Mouse (Mus musculus): Measurements from ENCODE around the gene Kansl3.
A peak's percentile ranks its signal among the peaks of the same experiment; 100 is the strongest.

Gene Kansl3

DNA sequence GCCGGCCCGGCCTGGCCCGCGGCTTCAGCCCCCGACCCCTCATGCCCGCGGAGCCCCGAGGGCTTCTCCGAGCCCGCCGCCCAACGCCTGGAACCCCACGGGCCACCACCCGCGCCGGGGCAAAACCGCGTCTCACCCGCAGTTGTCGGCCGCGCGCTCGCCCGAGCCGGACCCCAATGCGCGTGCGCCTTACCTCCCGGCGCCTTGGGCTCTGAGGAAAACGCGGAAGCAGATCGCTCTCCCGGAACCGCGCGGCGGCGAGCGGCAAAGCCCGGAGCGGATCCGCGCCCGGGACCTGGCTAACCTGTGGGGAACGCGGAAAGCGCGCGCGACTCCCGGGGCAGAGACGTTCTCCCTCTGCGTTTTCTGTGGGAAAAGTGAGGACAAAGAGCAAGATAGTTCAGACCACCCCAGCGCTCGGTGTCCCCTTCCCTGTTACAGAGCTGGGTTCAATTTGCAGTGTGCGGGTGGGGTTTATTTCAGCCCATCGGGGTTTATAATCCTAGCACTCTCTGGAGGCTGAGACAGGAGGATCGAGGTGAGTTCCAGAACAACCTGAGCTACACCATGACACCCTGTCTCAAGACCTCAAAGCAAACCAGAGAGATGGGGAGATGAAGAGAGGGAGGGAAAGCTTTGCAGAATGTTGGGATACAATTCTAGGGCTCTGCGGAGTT is at the start of gene Kansl3:
Gene Kansl3 (minus strand): TSS at position 213 of the 677 bp plus-strand sequence.
- DNase-seq (ENCODE audit: low read depth, low spot score): peak; percentile 94

DNA sequence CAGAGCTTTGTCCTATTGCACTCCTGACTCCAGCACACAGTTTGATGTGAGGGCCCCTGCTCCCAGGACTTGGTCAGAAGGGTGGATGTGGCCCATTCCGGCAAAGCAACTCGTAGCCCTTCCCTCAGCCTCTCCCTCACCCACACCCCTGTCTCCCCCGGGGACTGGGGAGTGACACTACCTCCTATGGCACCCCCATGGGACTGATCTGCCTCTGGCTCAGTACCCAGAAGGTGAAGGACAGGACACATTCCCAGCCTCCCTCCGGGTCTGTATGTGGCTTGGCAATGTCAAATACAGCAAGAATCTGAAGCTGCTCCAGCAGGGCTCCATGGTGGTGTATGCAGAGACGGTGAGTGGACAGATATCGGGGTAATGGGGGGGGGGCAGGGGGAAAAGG is 35.5 kb upstream of the Kansl3 start:
- DNase-seq (ENCODE audit: low read depth, low spot score): no peak

GRCm38 (mm10) chr1:36401509-36401908 is 32.5 kb upstream of the Kansl3 start:
- DNase-seq (ENCODE audit: low read depth, low spot score): no peak

DNA sequence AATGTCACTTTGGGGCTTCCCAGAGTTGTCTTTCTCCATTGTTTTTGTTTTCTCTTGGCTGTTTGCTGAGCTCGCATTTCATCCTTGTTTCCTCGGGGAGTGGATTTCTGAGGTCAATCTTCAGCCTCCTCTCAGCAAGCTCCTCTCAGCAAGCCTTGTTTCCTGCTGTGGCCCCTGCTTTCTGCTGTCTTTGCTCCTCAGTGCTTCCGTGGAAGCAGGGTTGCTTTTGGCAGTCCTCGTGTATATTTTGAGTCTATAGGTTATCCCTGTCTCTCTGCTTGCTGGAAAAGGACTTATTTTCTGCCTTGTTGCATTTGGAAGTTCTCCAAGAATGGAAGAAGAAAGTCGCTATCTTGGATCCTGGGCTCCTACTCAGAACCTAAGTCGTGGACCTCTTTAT is 28.1 kb upstream of the Kansl3 start:
- DNase-seq (ENCODE audit: low read depth, low spot score): no peak

GRCm38 (mm10) chr1:36379582-36379981 is 10.6 kb upstream of the Kansl3 start:
- DNase-seq (ENCODE audit: low read depth, low spot score): no peak

GRCm38 (mm10) chr1:36378880-36379279 is 9.9 kb upstream of the Kansl3 start:
- DNase-seq (ENCODE audit: low read depth, low spot score): no peak

- DNase-seq (ENCODE audit: low read depth, low spot score): no peak
Observed at GRCm38 (mm10) chr1:36371934-36372845, 3.2 kb upstream of the Kansl3 start, which contains the start of gene Fer1l5. Gene Fer1l5 (plus strand): TSS chr1:36372291.

DNA sequence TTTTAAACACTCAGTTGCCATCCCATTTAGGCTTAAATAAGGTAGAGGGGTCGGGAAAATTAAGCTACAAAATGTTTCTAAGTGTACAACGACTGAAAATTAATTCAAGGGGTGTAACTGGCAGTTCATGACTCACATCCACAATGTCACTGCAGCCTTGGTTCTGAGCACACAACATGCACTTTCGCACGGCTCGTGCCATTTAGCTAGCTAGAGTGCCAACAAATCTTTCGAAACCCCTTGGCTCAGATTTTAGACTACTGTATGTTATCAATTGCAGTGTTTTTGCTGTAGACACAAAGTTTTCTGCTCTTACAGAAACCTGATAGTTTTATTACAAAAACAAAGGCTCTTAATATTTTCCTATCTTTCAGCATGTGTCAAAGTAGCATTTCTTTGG is 1.9 kb upstream of the Kansl3 start:
- DNase-seq (ENCODE audit: low read depth, low spot score): no peak

- peak; percentile 68 for DNase-seq (ENCODE audit: low read depth, low spot score)
Observed at GRCm38 (mm10) chr1:36368112-36368968, 641 bp downstream of the Kansl3 start.

DNA sequence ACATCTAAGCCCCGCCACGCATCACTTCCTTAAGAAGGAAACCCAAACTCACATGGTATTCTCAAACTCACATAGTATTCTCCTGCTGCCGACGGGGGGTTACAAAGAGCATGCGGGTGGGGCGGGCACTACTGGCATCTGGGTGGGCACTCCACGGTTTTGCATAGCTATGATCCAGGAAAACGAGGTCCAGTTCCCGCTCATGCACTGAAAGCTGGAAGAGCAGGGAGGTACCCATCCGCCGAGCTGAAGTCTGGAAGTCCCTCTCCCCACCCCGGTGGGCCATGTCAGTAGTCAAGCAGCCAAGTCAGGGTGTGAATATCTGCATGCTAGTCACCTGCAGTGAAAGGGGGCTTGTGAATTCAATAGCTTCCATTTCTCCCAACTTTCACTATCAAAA is 1.3 kb downstream of the Kansl3 start:
- DNase-seq (ENCODE audit: low read depth, low spot score): peak; percentile 3

DNA sequence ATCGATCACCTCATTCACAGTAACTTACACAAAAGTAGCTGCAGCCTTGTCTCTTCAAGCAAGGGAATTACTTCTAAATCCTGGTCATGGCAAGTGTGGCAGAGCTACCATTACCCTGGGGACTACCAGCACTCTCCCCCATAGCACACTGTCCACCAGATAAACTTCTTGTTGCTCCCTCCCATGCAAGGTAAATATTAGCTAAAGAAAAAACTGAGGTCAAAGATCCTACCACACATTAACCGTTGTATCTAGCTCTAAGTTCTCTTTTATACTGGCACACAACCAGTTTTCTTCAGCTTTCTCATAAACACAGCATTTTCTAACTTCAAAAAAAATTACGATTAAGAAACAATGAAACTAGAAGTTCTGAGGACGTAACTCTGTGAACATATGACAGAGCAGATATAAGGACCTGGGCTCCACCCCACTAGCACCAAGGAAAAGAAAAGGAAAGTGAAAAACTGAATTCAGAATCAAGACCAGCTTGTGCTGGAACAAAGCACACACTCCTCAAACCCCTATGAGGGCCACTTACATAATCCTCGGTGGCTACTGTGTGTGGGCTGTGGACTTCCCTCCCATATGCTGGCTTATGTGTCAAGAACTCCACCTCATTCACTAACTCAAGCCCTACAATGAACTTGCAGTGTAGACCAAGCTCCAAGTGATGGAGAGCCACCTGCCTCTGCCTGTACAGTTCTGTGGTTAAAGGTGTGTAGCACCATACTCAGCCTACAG is 11.9 kb downstream of the Kansl3 start:
- DNase-seq (ENCODE audit: low read depth, low spot score): no peak

- DNase-seq (ENCODE audit: low read depth, low spot score): no peak
Observed at GRCm38 (mm10) chr1:36352351-36352750, 16.6 kb downstream of the Kansl3 start.

DNA sequence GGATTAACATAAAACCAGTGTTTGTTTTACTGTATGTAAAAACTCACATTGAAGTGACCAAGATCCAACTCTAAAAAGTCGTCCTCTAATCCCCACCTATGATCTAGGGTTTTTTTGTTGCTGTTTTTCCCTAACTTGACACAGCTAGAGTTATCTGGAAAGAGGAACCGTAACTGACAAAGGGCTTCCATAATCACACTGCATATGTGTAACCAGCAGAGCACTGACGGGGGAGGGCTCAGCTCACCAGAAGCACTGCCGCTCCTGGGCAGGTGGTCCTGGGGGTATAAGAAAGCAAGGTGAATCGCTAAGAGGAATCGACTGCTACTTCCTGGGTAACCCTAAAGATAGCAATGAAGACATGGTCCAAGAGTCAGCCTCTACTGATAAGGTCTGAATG is 26.4 kb downstream of the Kansl3 start:
- DNase-seq (ENCODE audit: low read depth, low spot score): no peak

GRCm38 (mm10) chr1:36332955-36333887 is 35.8 kb downstream of the Kansl3 start:
- no peak for DNase-seq (ENCODE audit: low read depth, low spot score)

DNA sequence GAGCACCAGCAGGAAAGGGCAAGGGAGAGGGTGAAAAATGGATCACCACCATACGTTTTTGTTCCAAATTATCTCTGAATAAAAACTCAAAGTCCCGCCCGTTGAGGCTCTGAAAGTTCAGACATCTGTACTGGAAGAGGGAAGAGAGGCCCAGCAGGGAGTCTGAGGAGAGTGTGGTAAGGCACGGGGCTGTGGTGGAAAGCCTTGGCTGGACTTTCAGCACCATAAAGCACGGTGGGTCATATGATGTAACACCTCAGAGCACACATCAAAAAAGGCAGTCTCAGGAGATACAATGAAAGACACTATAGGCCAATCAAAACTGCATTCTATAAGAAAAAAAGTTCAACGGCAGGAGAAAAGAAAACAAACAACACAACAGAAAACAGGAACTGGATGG is 37.2 kb downstream of the Kansl3 start:
- no peak for DNase-seq (ENCODE audit: low read depth, low spot score)

DNA sequence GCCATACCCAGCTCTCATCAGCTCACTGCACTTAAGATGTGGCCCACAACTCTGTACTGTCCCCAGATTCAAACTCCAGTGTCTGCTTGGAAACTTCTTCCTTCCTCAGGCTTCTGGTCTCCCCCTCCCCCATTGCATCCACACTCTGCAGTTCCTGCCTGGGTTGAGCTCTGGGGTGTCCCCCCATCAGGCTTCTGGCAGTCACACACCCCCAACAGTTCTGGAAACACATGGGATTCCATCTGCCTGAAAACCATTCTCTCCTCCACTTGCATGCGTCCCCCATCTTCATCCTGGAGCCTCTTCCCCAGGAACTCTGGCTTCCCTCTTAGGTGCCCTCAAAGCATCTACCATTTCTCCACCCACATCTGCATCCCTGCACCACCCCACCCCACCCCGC is 42.2 kb downstream of the Kansl3 start:
- no peak for DNase-seq (ENCODE audit: low read depth, low spot score)

- no peak for DNase-seq (ENCODE audit: low read depth, low spot score)
Observed at GRCm38 (mm10) chr1:36325900-36326321, 43.1 kb downstream of the Kansl3 start.

DNA sequence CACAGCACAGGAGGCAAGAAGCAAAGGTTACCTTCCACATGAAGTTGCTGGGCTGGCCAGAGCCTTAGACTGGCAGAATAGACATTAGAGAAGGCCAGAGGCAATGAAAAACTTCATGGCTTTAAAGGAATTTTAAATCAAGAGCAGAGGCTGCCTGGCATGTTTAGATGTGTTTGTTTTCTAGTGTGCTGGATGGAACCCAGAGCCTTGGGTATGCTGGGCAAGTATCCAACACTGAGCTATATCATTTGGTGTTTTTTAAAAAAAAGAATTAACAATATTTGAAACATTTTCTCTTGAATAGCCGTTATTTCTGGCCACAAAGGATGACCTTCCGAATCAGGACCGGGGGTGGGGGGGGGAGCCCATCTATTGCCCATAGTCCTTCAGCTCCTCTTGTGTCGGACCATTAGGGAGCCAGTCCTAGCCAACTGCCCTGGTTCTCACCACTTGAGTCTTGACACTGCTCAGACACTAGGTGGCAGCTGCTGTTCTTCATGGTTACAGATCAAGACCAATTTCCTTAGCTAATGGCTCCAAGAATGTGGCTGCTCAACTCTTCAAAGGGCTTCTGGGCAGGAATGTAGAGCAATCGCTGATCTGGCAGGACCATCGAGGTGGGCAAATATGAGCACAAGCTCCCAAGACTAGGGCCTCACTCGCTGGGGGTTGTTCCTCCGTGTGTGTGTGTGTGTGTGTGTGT is 45.1 kb downstream of the Kansl3 start:
- DNase-seq (ENCODE audit: low read depth, low spot score): peak; percentile 39

DNA sequence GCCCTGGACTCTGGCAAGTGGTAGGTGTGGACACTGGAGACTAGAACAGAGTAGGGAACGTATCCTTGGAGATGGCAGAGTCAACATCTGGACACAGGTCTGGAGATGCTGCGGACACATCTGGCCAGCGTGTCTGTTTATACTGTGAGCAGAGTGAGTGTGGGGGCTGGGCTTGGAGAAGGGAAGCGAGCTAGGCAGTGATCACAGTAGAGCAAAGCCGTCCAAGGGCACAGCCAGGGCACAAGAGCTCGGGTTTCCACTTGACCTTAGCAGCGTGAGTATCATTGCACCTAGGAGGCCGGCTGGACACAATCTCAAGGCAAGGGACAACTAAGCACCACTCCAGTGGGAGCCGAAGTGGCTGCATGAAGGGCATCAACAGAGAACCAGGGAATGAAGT is 45.9 kb downstream of the Kansl3 start:
- no peak for DNase-seq (ENCODE audit: low read depth, low spot score)

Data from CD4-positive helper T cell, adult 2 months (primary cell).